Mouse (Mus musculus) testis, adult 2 months (tissue): ENCODE measurements around the gene Fblim1.

Source experiments
- CTCF ChIP-seq: fragments of 200-500 bp; IDR thresholded peaks from 2 replicates; pipeline ENCODE4 v1.5.1; 2012; ENCODE audit warnings: low read depth, mild to moderate bottlenecking, inconsistent platforms, low read length, moderate library complexity; ENCODE audit not compliant: control insufficient read depth, insufficient read depth, insufficient replicate concordance
- POLR2A ChIP-seq: fragments of 200-500 bp; IDR thresholded peaks from 2 replicates; pipeline ENCODE4 v1.6.1; 2012; ENCODE audit warnings: low read depth, mild to moderate bottlenecking, inconsistent platforms, low read length, moderate library complexity; ENCODE audit not compliant: control insufficient read depth

DNA sequence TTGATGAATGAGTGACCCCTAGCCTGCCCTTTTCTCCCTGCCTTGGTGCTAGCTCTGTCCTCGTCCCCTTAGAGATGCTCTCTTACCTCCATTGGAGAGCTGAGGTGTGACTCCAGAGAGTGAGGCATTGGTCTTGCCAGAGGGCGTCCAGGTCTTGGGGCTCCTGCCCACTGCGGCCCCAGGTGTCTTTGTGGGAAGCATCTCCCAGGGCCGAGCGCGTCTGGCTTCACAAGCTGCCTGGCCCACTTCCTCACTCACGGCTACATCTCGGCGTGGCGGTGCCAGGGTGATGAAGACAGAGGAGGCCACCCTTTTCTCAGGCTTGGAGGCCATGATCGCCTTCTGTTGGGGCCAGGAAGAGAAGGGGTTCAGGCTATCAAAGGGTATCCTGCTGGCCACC lies 10.8 kb downstream of the Fblim1 start:
- TF ChIP-seq POLR2A = no peak
- TF ChIP-seq CTCF = no peak
